Mouse (Mus musculus) heart, postnatal 0 days (tissue): ENCODE results near the gene Asap2.

Source experiments
- CTCF ChIP-seq: IDR thresholded peaks from 2 replicates; pipeline ENCODE4 v1.5.1; 2016; ENCODE audit warnings: antibody characterized with exemption, control low read depth, low read depth
- EP300 ChIP-seq: IDR thresholded peaks from 2 replicates; pipeline ENCODE4 v1.6.1; 2016; ENCODE audit warnings: antibody characterized with exemption, low read depth

DNA sequence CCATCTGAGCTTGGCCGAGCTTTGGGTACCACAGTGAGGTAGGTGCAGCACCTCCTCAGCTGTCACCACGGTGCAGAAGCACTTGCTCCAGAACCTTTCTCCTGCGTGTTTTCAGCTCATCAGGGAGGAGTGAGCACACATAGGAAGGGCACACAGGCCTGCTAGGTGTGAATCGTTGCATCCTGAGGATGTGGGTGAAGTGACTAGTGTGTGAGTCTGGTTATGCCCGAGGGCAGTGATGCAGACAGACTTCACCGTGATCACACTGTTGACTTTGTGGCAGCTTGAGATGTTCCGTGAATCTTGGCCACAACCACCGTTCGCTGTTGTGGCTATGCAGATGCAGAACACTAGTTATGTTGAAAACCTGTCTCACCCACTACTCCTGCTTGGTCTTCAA lies 236.1 kb downstream of the Asap2 start:
- TF ChIP-seq CTCF, result no peak
- no peak for TF ChIP-seq EP300
